Mouse (Mus musculus) adrenal gland, adult (tissue): ENCODE measurements around the gene Reck.

Experiments used
- DNase-seq, 2 experiments: peaks; one replicate each; pipeline ENCODE4 v3.0.0; 2022 to 2023; ENCODE audit warnings: low spot score in 1 of 2; ENCODE audit not compliant: inconsistent age in 2 of 2

Reck gene

GRCm38 (mm10) chr4:43899197-43899596, 23.9 kb downstream of the Reck start:
- no peak for DNase-seq

- no peak for DNase-seq
Observed at GRCm38 (mm10) chr4:43903690-43904089, 28.4 kb downstream of the Reck start.

GRCm38 (mm10) chr4:43906443-43906842, 31.1 kb downstream of the Reck start:
- DNase-seq, result peak; percentile 28 to 83

DNA sequence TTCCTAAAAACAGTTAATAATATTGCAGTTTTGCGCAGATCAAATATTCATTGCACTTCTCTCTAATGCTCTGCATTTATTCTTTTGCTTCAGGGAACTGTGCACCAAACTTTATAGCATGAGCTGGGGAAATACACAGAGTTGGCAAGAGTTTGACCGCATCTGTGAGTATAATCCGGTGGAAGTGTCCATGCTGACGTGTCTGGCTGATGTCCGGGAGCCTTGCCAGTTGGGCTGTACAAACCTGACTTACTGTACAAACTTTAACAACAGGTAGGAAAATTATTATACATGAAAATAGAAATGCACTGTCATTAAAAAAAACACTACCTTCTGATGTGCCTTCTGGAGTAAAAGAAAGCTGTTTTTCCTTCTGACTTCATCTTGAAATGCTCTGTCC, 42.9 kb downstream of the Reck start:
- no peak for DNase-seq

DNA sequence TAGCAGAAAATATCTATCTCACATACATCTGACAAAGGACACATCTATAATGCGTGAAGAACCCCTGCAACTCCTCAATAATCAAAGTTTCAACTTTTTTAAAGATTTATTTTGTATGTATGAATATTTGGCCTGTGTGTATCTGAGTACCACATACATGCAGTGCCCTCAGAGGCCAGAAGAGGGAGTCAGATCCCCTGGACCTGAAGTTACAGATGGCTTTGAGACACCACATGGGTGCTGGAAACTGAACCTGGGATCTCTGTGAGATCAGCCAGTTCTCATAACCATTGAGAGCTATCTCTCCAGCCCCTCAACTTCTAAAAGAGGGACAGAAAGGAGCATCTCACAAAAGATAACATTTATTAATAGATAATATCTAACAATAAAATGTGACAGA, 45.3 kb downstream of the Reck start:
- DNase-seq, result no peak

GRCm38 (mm10) chr4:43925125-43925524, 49.8 kb downstream of the Reck start:
- DNase-seq, result no peak

GRCm38 (mm10) chr4:43925779-43926178, 50.4 kb downstream of the Reck start:
- peak; percentile 81 to 94 for DNase-seq

GRCm38 (mm10) chr4:43927826-43928225, 52.5 kb downstream of the Reck start:
- peak in 1 of 2 experiments; percentile 46 for DNase-seq

DNA sequence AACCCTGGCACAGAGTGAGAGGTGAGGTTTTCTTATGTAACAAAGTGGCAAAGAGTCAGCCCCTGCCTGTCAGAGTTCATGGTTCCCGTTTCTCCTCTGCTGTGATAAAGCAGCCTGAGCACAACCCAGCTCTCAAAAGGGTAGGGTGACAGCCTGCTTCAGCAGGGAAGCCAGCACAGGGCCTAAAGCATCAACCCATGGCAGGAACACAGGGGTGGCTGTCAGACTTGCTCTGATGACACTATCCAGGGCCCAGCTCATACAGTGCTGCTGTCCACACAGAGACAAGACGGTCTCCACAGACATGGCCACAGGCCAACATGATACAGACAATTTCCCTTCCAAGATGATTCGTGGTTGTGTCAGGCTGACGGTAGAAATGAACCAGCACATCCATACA, 56.5 kb downstream of the Reck start:
- DNase-seq, result peak in 1 of 2 experiments; percentile 25

- no peak for DNase-seq
Observed at GRCm38 (mm10) chr4:43936186-43936585, 60.9 kb downstream of the Reck start.

- DNase-seq, result no peak
Observed at GRCm38 (mm10) chr4:43936749-43937674, 61.7 kb downstream of the Reck start.

DNA sequence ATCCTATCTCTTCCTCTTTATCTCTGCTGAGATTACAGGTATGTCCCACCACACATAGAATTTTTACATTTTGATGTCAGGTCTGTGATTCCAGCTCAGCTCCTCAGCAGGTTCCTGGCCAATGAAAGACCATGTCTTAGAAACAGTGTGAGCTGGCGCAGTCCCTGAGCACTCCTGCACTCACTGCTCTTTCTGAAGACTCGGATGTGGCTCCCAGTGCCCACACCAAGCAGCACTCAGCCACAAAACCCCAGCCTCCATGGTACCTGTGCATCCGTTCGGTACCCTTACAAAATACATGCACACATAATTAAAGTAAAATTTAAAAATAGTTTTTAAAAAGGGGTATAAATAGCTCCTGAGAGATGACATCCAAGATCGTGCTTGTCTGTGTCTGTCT, 66.0 kb downstream of the Reck start:
- DNase-seq, result no peak

DNA sequence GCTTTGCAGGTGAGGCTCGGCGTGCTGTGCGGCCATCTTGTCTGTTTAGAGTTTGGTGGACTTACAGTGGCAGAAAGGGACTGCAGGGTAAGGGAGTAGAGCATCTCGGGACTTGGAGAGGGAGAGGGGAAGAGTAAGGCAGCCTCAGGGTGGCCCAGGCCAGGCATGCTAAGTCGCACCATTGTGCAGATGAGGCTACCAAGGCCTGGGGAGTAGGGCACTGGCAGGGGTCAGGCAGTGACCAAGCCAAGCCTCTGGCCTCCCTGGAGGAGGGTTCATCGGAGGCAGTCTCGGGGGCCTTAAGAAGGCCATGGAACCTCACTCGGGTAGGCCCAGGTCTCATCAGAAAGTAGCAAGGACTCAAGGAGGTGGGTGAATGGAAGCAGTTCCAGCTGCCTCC, 67.1 kb downstream of the Reck start:
- no peak for DNase-seq

- DNase-seq, result peak; percentile 64 to 87
Observed at GRCm38 (mm10) chr4:43947571-43947970, 72.2 kb downstream of the Reck start.

- peak; percentile 74 to 89 for DNase-seq
Observed at GRCm38 (mm10) chr4:43957292-43957845, 82.0 kb downstream of the Reck start, which contains the start of gene Glipr2. Glipr2 (plus strand) TSS chr4:43957401.

DNA sequence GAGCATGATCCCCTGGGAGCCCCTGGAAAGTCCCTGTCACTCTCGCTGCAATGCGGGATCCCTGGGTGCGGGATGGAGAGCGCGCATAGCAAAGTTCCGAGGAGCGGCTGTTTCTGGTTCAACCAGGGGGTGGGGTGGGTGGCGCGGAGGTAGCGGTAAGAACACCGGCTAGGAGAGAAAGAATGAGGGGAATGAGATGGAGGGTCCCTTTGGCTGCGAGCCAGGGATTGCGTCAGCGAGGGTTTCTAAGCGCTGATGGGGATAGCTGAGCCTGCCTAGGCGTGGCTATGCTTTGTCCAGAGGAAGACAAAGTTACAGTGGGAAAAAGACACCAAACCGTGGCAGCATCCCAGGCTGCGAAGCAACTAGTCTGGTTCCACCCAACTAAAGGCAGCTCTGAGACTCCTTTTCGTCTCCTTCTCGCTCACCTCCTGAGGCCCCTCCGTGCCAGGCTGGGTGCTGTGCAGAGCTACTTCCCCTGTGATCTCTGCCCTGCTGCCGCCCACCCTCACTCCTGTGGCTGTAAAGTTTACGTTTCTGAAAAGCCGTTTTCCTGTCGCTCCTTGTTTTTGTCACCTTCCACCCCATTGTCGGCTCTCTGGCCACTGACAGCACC, 82.6 kb downstream of the Reck start:
- DNase-seq, result no peak

DNA sequence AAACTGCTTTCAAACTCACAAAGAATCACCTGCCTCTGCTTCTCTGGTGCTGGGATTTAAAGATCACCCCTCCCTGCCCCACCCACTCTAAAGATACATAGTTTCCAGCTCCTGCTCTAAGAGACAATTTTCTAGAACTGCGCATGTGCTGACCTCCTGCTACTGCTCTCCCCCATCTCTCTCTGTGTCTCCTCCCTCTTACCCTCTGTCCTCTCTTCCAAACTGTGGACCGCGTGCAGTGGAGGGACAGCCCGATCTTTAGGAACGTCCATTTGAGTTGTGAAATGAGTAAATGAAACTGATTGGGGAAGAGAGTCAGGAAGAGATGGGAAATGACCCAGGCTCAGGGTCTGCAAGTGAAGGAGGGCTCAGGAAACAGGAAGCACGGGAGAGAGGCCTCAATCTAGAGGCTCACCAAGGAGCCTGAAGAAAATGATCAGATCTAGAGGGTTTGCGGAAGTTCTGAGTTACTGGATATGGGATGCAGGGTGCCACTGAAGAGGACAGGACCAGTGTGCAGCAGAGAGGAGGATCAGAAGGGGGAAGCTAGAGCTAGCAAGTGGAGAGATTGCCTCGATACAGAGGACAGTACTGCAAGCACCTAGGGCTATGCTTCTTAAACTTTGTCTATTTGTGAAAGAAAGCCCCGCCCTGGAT, 84.3 kb downstream of the Reck start:
- peak in 1 of 2 experiments; percentile 32 for DNase-seq

DNA sequence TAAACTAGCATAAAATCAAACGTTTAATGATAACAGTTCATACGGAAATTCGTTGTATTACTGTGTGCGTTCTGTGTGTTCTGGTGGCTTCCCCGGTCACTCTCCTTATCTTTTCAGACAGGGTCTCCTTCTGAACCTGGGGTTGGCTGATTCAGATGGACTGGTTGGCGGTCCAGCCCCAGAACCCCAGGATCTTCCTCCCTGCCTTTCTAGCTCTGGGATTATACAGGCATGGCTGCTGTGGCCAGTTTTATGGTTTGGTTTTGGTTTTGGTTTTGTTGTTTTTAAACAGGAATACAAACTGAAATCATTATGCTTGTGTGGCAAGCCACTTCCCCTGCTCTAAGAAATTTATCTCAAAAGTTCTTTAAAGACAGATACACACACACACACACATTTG, 84.9 kb downstream of the Reck start:
- DNase-seq, result no peak

DNA sequence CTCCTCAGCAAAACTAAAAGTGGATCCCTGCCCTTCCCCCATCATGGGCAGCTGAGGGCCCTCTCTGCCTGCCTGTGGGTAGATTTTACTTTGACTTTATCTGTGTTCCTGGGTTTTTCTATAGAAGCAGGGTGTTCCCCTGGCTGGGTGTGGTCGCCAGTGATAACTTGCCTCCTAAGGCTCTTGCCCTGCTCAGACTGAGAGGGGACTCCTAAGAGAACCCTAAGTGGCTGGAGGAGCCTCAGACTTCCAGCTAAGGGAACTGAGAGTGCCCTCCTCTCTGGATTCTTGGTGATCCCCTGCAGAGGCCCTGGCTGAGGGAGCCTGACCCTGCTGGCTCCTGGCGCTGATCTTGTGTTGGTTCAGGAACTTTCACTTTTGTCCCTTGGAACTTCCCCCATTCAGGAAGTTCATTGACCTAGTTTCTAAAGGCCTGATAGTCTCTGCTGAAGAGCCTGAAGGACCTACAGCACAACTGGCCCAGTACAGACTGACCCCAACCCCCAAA, 89.0 kb downstream of the Reck start:
- DNase-seq, result peak; percentile 45 to 73

- peak in 1 of 2 experiments; percentile 39 for DNase-seq
Observed at GRCm38 (mm10) chr4:43964951-43965684, 89.8 kb downstream of the Reck start.
